Mouse (Mus musculus) kidney, postnatal 14 days (tissue): ENCODE results near the gene Tmppe.

Experiments
- DNase-seq: peaks from one replicate; pipeline ENCODE4 v3.0.0; 2022; ENCODE audit warnings: mixed read lengths

Gene Tmppe

GRCm38 (mm10) chr9:114446887-114447286 lies 46.0 kb downstream of the Tmppe start:
- DNase-seq = no peak

GRCm38 (mm10) chr9:114448700-114449099 lies 47.8 kb downstream of the Tmppe start:
- DNase-seq = no peak

GRCm38 (mm10) chr9:114449120-114449754 lies 48.3 kb downstream of the Tmppe start:
- no peak for DNase-seq

GRCm38 (mm10) chr9:114451615-114452014 lies 50.7 kb downstream of the Tmppe start:
- no peak for DNase-seq

- no peak for DNase-seq
These were observed 51.5 kb downstream of the Tmppe start for GRCm38 (mm10) chr9:114452418-114452817.

- no peak for DNase-seq
These were observed 54.5 kb downstream of the Tmppe start for GRCm38 (mm10) chr9:114455420-114455819.
